Mouse (Mus musculus) T-helper 17 cell (primary cell): ENCODE results near the gene AI413582.

Experiments
- in situ Hi-C, 2 experiments: fragments of 300-600 bp; cut with MboI, MseI; formaldehyde crosslinking; loops; 1 replicate in 1 of 2; 2 replicates in 1 of 2; pipeline ENCODE4 v1.15.1; 2025; ENCODE audit warnings: high pct_unique_total_duplicates in 2 of 2

AI413582 gene

GRCm38 (mm10) chr17:27580392-27581068, 15.0 kb upstream of the AI413582 start:
- in situ Hi-C loops, result no loop called here

GRCm38 (mm10) chr17:27579816-27580215, 14.3 kb upstream of the AI413582 start:
- in situ Hi-C loops, result no loop called here

GRCm38 (mm10) chr17:27578487-27578886, 12.9 kb upstream of the AI413582 start:
- in situ Hi-C loops, result no loop called here

- in situ Hi-C loops, result no loop called here
These were observed 11.9 kb upstream of the AI413582 start for GRCm38 (mm10) chr17:27577468-27577867.

GRCm38 (mm10) chr17:27576056-27576455, 10.5 kb upstream of the AI413582 start:
- in situ Hi-C loops, result no loop called here

GRCm38 (mm10) chr17:27575116-27575776, 9.7 kb upstream of the AI413582 start:
- in situ Hi-C loops, result no loop called here

GRCm38 (mm10) chr17:27574470-27575115, 9.0 kb upstream of the AI413582 start:
- in situ Hi-C loops, result no loop called here

- in situ Hi-C loops, result no loop called here
These were observed 8.3 kb upstream of the AI413582 start for GRCm38 (mm10) chr17:27573772-27574320.

- in situ Hi-C loops, result no loop called here
These were observed 5.8 kb upstream of the AI413582 start for GRCm38 (mm10) chr17:27571315-27571714.

- in situ Hi-C loops, result loop anchor here (5.0 to 10.0 kb wide), 3 partner anchors 64 to 1237 kb away; partner anchors contain the start of gene Brpf3 (in 1 of the 2)
These were observed 2.7 kb upstream of the AI413582 start for GRCm38 (mm10) chr17:27568228-27568627.

- in situ Hi-C loops, result loop anchor here (5.0 to 10.0 kb wide), 3 partner anchors 66 to 1239 kb away; partner anchors contain the start of gene Brpf3 (in 1 of the 2)
These were observed 349 bp upstream of the AI413582 start for GRCm38 (mm10) chr17:27565942-27566267.

GRCm38 (mm10) chr17:27564391-27565162, 979 bp downstream of the AI413582 start:
- in situ Hi-C loops, result loop anchor here (5.0 to 10.0 kb wide), 3 partner anchors 68 to 1240 kb away; partner anchors contain the start of gene Brpf3 (in 1 of the 2)

GRCm38 (mm10) chr17:27563771-27564244, 1.7 kb downstream of the AI413582 start:
- in situ Hi-C loops, result loop anchor here in 1 of 2 experiments (10.0 kb wide), 2 partner anchors 1151 to 1241 kb away; partner anchors contain the start of gene Brpf3

GRCm38 (mm10) chr17:27561809-27562526, 3.6 kb downstream of the AI413582 start:
- in situ Hi-C loops, result loop anchor here in 1 of 2 experiments (10.0 kb wide), 2 partner anchors 1153 to 1243 kb away; partner anchors contain the start of gene Brpf3

GRCm38 (mm10) chr17:27560926-27561480, 4.6 kb downstream of the AI413582 start:
- in situ Hi-C loops, result loop anchor here in 1 of 2 experiments (10.0 kb wide), 2 partner anchors 1154 to 1244 kb away; partner anchors contain the start of gene Brpf3

GRCm38 (mm10) chr17:27559596-27559995, 6.0 kb downstream of the AI413582 start:
- in situ Hi-C loops, result loop anchor here in 1 of 2 experiments (10.0 kb wide), 1 partner anchor 1025 kb away; no protein-coding TSS in a partner anchor

GRCm38 (mm10) chr17:27558845-27559244, 6.7 kb downstream of the AI413582 start:
- in situ Hi-C loops, result loop anchor here in 1 of 2 experiments (10.0 kb wide), 1 partner anchor 1024 kb away; no protein-coding TSS in a partner anchor

- in situ Hi-C loops, result loop anchor here in 1 of 2 experiments (10.0 kb wide), 1 partner anchor 1023 kb away; no protein-coding TSS in a partner anchor
These were observed 7.5 kb downstream of the AI413582 start for GRCm38 (mm10) chr17:27557927-27558661.
